Mouse (Mus musculus): Measurements from ENCODE around the gene Ap3d1. TPM values are rescaled to one million over a fixed set of nuclear protein-coding genes. Genes with fewer than 3 reads are reported as not detected.

Ap3d1 gene
- polyA plus RNA-seq, 1 experiment from 2014 or later, result 76.8 TPM

GRCm38 (mm10) chr10:80756967-80757366 lies 14.9 kb upstream of the Ap3d1 start:
- H3K9ac ChIP-seq (replicated peaks), result peak overlapping the region; percentile 37; the same call in 1 of the 2 replicates
- H3K27ac ChIP-seq, result no peak overlapping the region
- peak overlapping the region; percentile 97 for H3K4me2 ChIP-seq
- no peak for ATAC-seq (ENCODE audit: insufficient number of reproducible peaks, insufficient read depth, low FRiP score, low TSS enrichment, low read depth)
- H3K9me3 ChIP-seq, result no peaks in the 10 kb centered on the region
- no peaks in the 10 kb centered on the region for H3K27me3 ChIP-seq
- peak overlapping the region; percentile 99; the same call in 1 of the 2 replicates for H3K4me3 ChIP-seq (replicated peaks)
- H3K4me1 ChIP-seq (replicated peaks), result peaks cover 28% of the 10 kb centered on the region
- 78% methylated on average over 4 of the region's 4 CpGs for WGBS
- H3K36me3 ChIP-seq, result no peaks in the 10 kb centered on the region

DNA sequence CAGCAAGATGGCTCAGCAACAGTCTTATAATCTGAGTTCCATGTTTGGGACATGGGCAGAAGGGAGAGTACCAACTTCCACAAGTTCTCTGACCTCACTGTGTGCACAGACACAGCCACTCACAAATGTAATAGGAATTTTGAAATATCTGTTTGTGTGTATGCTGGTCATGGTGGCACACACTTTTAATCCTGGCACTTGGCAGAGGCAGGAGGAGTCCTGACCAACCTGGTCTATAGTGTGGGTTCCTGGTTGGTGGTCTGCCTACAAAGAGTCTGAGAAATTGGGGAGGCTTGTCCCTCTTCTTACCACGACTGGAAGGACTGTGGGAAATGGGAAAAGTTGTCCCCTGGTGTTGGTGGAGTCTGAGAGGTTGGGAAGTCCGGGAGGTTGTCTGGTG lies 14.4 kb upstream of the Ap3d1 start:
- no peak overlapping the region for H3K27ac ChIP-seq
- H3K36me3 ChIP-seq, result no peaks in the 10 kb centered on the region
- peak overlapping the region; percentile 97 for H3K4me2 ChIP-seq
- no peaks in the 10 kb centered on the region for H3K9me3 ChIP-seq
- peaks cover 33% of the 10 kb centered on the region for H3K4me1 ChIP-seq (replicated peaks)
- H3K4me3 ChIP-seq (replicated peaks), result peak overlapping the region; percentile 99
- no peaks in the 10 kb centered on the region for H3K27me3 ChIP-seq
- peak overlapping the region; percentile 95 for H3K9ac ChIP-seq (replicated peaks)
- ATAC-seq (ENCODE audit: insufficient number of reproducible peaks, insufficient read depth, low FRiP score, low TSS enrichment, low read depth), result no peak
- WGBS, result 61% methylated on average over 2 of the region's 2 CpGs

DNA sequence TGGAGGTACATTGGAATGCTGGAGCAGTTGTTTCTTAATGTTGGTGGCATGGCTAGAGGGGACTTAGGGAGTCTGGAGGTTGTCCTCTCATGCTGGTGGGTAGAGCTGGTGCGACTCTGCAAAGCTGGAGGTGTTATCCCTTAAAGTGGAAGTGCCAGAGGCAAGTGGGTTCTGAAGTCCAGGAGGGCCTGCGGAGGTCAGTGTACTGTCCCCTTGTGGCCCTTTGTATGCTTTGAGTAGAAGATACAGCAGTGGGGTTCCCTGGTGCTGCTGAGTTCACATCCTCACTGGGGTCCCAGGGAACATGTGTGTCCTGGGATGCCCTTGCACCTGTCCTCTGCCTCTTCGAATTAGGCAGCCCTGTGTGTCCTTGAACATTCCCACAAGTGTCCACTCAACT lies 14.0 kb upstream of the Ap3d1 start:
- no peaks in the 10 kb centered on the region for H3K9me3 ChIP-seq
- WGBS, result 27% methylated on average over 3 of the region's 3 CpGs
- H3K4me1 ChIP-seq (replicated peaks), result peaks cover 36% of the 10 kb centered on the region
- H3K9ac ChIP-seq (replicated peaks), result peak overlapping the region; percentile 95
- no peaks in the 10 kb centered on the region for H3K36me3 ChIP-seq
- no peaks in the 10 kb centered on the region for H3K27me3 ChIP-seq
- peak overlapping the region; percentile 99 for H3K4me3 ChIP-seq (replicated peaks)
- no peak overlapping the region for H3K27ac ChIP-seq
- H3K4me2 ChIP-seq, result peak overlapping the region; percentile 97
- ATAC-seq (ENCODE audit: insufficient number of reproducible peaks, insufficient read depth, low FRiP score, low TSS enrichment, low read depth), result no peak

GRCm38 (mm10) chr10:80755291-80756015 lies 13.4 kb upstream of the Ap3d1 start:
- H3K4me2 ChIP-seq, result peak overlapping the region; percentile 97
- H3K9ac ChIP-seq (replicated peaks), result peak overlapping the region; percentile 95
- peak overlapping the region; percentile 99 for H3K4me3 ChIP-seq (replicated peaks)
- no peaks in the 10 kb centered on the region for H3K9me3 ChIP-seq
- H3K27ac ChIP-seq, result peak overlapping the region; percentile 83
- H3K27me3 ChIP-seq, result no peaks in the 10 kb centered on the region
- no peaks in the 10 kb centered on the region for H3K36me3 ChIP-seq
- no peak; the same call in 1 of the 2 replicates for ATAC-seq (ENCODE audit: insufficient number of reproducible peaks, insufficient read depth, low FRiP score, low TSS enrichment, low read depth)
- peaks cover 36% of the 10 kb centered on the region for H3K4me1 ChIP-seq (replicated peaks)
- WGBS, result under 1% methylated on average over 75 of the region's 75 CpGs

- Histone ChIP-seq H3K27me3 (no peaks in the 10 kb centered on the region), H3K4me1 (replicated peaks) (peaks cover 36% of the 10 kb centered on the region)
Observed at GRCm38 (mm10) chr10:80754594-80755290, 12.7 kb upstream of the Ap3d1 start, which contains the start of gene Dot1l. Gene Dot1l (plus strand): TSS chr10:80755206.

DNA sequence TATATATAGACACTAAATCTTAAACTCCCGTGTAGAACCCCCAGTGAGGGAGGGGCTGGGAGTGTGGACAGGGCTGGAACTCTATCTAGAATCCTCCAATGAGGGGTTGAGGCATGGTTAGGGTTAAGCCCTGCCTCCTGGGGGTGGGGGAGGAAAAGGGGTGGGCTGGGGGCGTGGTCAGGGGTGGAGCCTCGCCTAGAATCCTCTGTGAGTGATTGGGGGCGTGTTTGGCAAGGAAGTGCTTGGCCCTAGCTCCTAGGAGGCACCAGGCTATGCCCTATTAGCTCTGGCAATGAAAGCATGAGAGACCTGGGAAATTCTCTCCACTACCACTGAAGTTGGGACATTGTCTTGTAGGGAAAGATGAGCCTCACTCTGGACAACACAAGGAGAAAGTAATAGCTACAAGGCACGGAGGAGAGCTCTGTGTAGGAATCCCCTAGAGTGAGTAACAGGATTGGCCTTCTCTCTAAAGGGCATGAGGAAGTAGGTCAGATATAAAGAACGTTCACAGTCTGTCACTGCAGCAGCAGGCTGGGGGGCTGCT lies 10.1 kb upstream of the Ap3d1 start:
- Histone ChIP-seq H3K36me3 (no peaks in the 10 kb centered on the region), H3K27me3 (no peaks in the 10 kb centered on the region), H3K9me3 (no peaks in the 10 kb centered on the region), H3K27ac (no peak overlapping the region), H3K9ac (replicated peaks) (no peak overlapping the region; the same call in 1 of the 2 replicates), H3K4me3 (replicated peaks) (peak overlapping the region; percentile 11; the same call in 1 of the 2 replicates), H3K4me2 (peak overlapping the region; percentile 48), H3K4me1 (replicated peaks) (peaks cover 27% of the 10 kb centered on the region)
- peak; percentile 21; the same call in 1 of the 2 replicates for ATAC-seq (ENCODE audit: insufficient number of reproducible peaks, insufficient read depth, low FRiP score, low TSS enrichment, low read depth)
- 6% methylated on average over 6 of the region's 6 CpGs for WGBS

More at GRCm38 (mm10) chr10:80754594-80755290, 12.7 kb upstream of the Ap3d1 start, which contains the start of gene Dot1l:
- peak within 1 kb of the TSS; percentile 83 for H3K27ac ChIP-seq
- peak; percentile 85 for ATAC-seq (ENCODE audit: insufficient number of reproducible peaks, insufficient read depth, low FRiP score, low TSS enrichment, low read depth)
- H3K9me3 ChIP-seq, result no peaks in the 10 kb centered on the region
- H3K36me3 ChIP-seq, result no peaks in the 10 kb centered on the region
- peak within 1 kb of the TSS; percentile 99 for H3K4me3 ChIP-seq (replicated peaks)
- 2% methylated on average over 37 of the region's 57 CpGs for WGBS
- H3K9ac ChIP-seq (replicated peaks), result peak within 1 kb of the TSS; percentile 95
- peak within 1 kb of the TSS; percentile 97 for H3K4me2 ChIP-seq

- Histone ChIP-seq H3K9ac (replicated peaks) (0 out of 2 replicates have a peak overlapping the region, but pooled peaks have one; percentile 31), H3K4me1 (replicated peaks) (peaks cover 18% of the 10 kb centered on the region), H3K4me2 (peak overlapping the region; percentile 48), H3K9me3 (no peaks in the 10 kb centered on the region), H3K36me3 (no peaks in the 10 kb centered on the region), H3K4me3 (replicated peaks) (peak overlapping the region; percentile 11; the same call in 1 of the 2 replicates), H3K27ac (0 out of 2 replicates have a peak overlapping the region, but pooled peaks have one; percentile 23), H3K27me3 (no peaks in the 10 kb centered on the region)
- 11% methylated on average over 16 of the region's 16 CpGs for WGBS
- ATAC-seq (ENCODE audit: insufficient number of reproducible peaks, insufficient read depth, low FRiP score, low TSS enrichment, low read depth), result no peak
Observed at GRCm38 (mm10) chr10:80751188-80751832, 9.2 kb upstream of the Ap3d1 start.

GRCm38 (mm10) chr10:80748609-80749008 lies 6.5 kb upstream of the Ap3d1 start:
- Histone ChIP-seq H3K4me3 (replicated peaks) (no peak overlapping the region), H3K9ac (replicated peaks) (no peak overlapping the region), H3K4me2 (no peak overlapping the region), H3K27ac (no peak overlapping the region), H3K4me1 (replicated peaks) (peaks cover 13% of the 10 kb centered on the region), H3K27me3 (no peaks in the 10 kb centered on the region), H3K36me3 (no peaks in the 10 kb centered on the region), H3K9me3 (no peaks in the 10 kb centered on the region)
- 10% methylated on average over 6 of the region's 6 CpGs for WGBS
- ATAC-seq (ENCODE audit: insufficient number of reproducible peaks, insufficient read depth, low FRiP score, low TSS enrichment, low read depth), result no peak

GRCm38 (mm10) chr10:80747410-80747809 lies 5.3 kb upstream of the Ap3d1 start:
- Histone ChIP-seq H3K4me3 (replicated peaks) (no peak overlapping the region), H3K4me1 (replicated peaks) (peaks cover 16% of the 10 kb centered on the region), H3K27ac (no peak overlapping the region), H3K36me3 (no peaks in the 10 kb centered on the region), H3K9me3 (no peaks in the 10 kb centered on the region), H3K4me2 (no peak overlapping the region), H3K27me3 (no peaks in the 10 kb centered on the region), H3K9ac (replicated peaks) (no peak overlapping the region)
- no peak for ATAC-seq (ENCODE audit: insufficient number of reproducible peaks, insufficient read depth, low FRiP score, low TSS enrichment, low read depth)
- 16% methylated on average over 3 of the region's 3 CpGs for WGBS

- Histone ChIP-seq H3K9me3 (no peaks in the 10 kb centered on the region), H3K4me1 (replicated peaks) (peaks cover 23% of the 10 kb centered on the region), H3K36me3 (no peaks in the 10 kb centered on the region), H3K9ac (replicated peaks) (no peak overlapping the region), H3K4me3 (replicated peaks) (no peak overlapping the region), H3K4me2 (no peak overlapping the region), H3K27ac (no peak overlapping the region), H3K27me3 (no peaks in the 10 kb centered on the region)
- ATAC-seq (ENCODE audit: insufficient number of reproducible peaks, insufficient read depth, low FRiP score, low TSS enrichment, low read depth), result no peak
- 36% methylated on average over 5 of the region's 5 CpGs for WGBS
Observed at GRCm38 (mm10) chr10:80744262-80744661, 2.2 kb upstream of the Ap3d1 start.
